Mouse (Mus musculus): ENCODE results near the gene Akap5.

DNA sequence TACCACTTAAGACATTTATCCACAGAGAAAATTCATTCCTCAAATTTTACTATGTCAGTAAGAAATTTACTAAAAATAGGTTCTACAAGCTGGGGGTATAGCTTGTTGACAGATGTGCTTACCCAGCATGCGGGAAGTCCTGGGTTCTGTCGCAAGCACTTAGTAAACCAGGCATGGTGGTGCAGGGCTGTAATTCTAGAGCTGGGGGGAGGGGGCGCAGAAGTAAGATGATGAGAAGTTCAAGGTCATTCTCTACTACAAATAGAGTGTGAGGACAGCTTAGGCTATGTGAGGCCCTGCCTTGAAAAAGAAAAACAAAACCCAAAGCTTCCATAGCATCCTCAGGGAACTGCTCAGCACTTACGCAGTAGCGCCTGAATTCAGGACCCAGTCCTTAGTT lies 53.9 kb downstream of the Akap5 start:
- TF ChIP-seq CTCF (IDR thresholded peaks at IDR 0.05; ENCODE audit: low read depth), result no peak
- no peak for TF ChIP-seq EP300 (IDR thresholded peaks at IDR 0.05; ENCODE audit: low read depth)
